8 mouse cellular contexts compared by ENCODE assay signal in the genomic region with DNA sequence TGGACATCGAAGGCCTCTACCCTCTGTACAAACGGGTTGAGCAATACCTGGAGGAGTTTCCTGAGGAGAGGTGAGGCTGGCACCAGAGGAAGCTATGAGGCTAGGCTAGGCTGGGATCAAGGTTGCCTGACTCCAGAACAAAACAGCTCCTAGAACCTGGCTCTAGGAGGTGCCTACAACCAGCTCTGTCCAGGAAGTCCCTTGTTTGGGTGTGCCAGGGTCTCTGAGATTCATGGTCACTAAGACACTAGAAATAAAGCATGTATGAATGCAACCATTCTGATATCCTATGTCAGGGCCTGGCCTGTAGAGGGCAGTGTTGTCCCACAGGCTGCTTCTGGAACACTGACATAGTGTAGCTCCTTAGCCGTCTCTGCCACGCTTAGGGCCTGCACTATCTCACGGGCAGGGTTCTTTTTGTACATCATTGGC. TPM values are rescaled to one million over a fixed set of nuclear protein-coding genes. Genes with fewer than 3 reads are reported as not detected.
DNase-seq lines count a peak whose midpoint lies in the region; ATAC-seq lines count a peak whose summit lies in the region.

No protein-coding gene starts in this region.

- H3K4me2 ChIP-seq in embryonic facial prominence, embryonic 12.5 days (replicated peaks): no peak overlapping the region

- no peak overlapping the region for H3K9ac ChIP-seq in embryonic facial prominence, embryonic 12.5 days

- H3K4me1 ChIP-seq in embryonic facial prominence, embryonic 12.5 days: no peaks in the 10 kb centered on the region

- peaks cover 52% of the 10 kb centered on the region for H3K36me3 ChIP-seq in embryonic facial prominence, embryonic 12.5 days
- peaks cover 3% of the 10 kb centered on the region; the same call in 1 of the 2 replicates for H3K36me3 ChIP-seq in splenic B cell, adult 2 months (ENCODE audit: control insufficient read depth, insufficient read depth, low read length, poor library complexity, severe bottlenecking)

- no peak overlapping the region for H3K27ac ChIP-seq in embryonic facial prominence, embryonic 12.5 days

- ATAC-seq in embryonic facial prominence, embryonic 12.5 days (ENCODE audit: insufficient number of reproducible peaks, insufficient read depth, low FRiP score, low TSS enrichment): peak; percentile 68

- peak; percentile 81 for DNase-seq in 416B (ENCODE audit: low read depth)
- peak; percentile 86 for DNase-seq in adrenal gland, postnatal 25 days
- DNase-seq in heart, adult 8-10 months (ENCODE audit: low spot score): peak; percentile 86
- peak; percentile 77 for DNase-seq in kidney, adult 9 months
- peak; percentile 82 for DNase-seq in liver
- DNase-seq in naive thymus-derived CD4-positive, alpha-beta T cell, adult 2 months (ENCODE audit: low read depth): peak; percentile 76
- DNase-seq in splenic B cell, adult 2 months (ENCODE audit: low read depth, low spot score): peak; percentile 73

- H3K9me3 ChIP-seq in embryonic facial prominence, embryonic 12.5 days: no peaks in the 10 kb centered on the region

- no peak overlapping the region for H3K4me3 ChIP-seq in embryonic facial prominence, embryonic 12.5 days

- 40% methylated on average over 5 of the region's 5 CpGs for WGBS in embryonic facial prominence, embryonic 12.5 days

- no peaks in the 10 kb centered on the region for H3K27me3 ChIP-seq in embryonic facial prominence, embryonic 12.5 days
- H3K27me3 ChIP-seq in splenic B cell, adult 2 months (ENCODE audit: control insufficient read depth, insufficient read depth, low read length, poor library complexity, severe bottlenecking): no peaks in the 10 kb centered on the region

RNA-seq across cellular contexts. Expression of a gene that starts 28.3 kb away (rescaled TPM):
- 24.1 and 27.7 TPM in 2 replicates for total RNA-seq in adrenal gland, postnatal 25 days (2021)
- 14.0 and 15.8 TPM in 2 replicates for polyA plus RNA-seq in embryonic facial prominence, embryonic 12.5 days (2016; fragmentation: Nextera tagmentation; extraction: Ambion mirVana)
- 1 to 10 TPM; 5.5 to 7.5 (median 7.1) TPM for total RNA-seq in heart, adult 8-10 months (2022)

RNA-seq across cellular contexts. Expression of a gene that starts 43.8 kb away (rescaled TPM):
- total RNA-seq in adrenal gland, postnatal 25 days (2021): 1.5 and 2.1 TPM in 2 replicates
- polyA plus RNA-seq in embryonic facial prominence, embryonic 12.5 days (2016; fragmentation: Nextera tagmentation; extraction: Ambion mirVana): 1.3 and 1.4 TPM in 2 replicates
- total RNA-seq in heart, adult 8-10 months (2022): 1 to 10 TPM in 2 of 4 experiments, under 1 TPM in 2; 0.73 to 1.3 (median 1.0) TPM

RNA-seq across cellular contexts. Expression of a gene that starts 55.3 kb away (rescaled TPM):
- total RNA-seq in adrenal gland, postnatal 25 days (2021): 3.9 and 5.5 TPM in 2 replicates
- polyA plus RNA-seq in embryonic facial prominence, embryonic 12.5 days (2016; fragmentation: Nextera tagmentation; extraction: Ambion mirVana): 0.64 and 0.69 TPM in 2 replicates
- 10 to 100 TPM; 10.8 to 14.2 (median 11.6) TPM for total RNA-seq in heart, adult 8-10 months (2022)
